Mouse (Mus musculus): ENCODE measurements around the gene Ksr1. TPM values are rescaled to one million over a fixed set of nuclear protein-coding genes. Genes with fewer than 3 reads are reported as not detected.
A peak's percentile ranks its signal among the peaks of the same experiment; 100 is the strongest.

Ksr1 gene
- polyA plus RNA-seq, 1 experiment, result 20.6 TPM

- H3K4me2 ChIP-seq (ENCODE audit: low read depth), result peak overlapping the region; percentile 44
- H3K79me2 ChIP-seq (ENCODE audit: control insufficient read depth, insufficient read depth), result no peaks in the 10 kb centered on the region
- H3K4me3 ChIP-seq, result no peak overlapping the region
- TF ChIP-seq USF1 (IDR thresholded peaks at IDR 0.05; ENCODE audit: low read depth) (no peak), MYOD1 (IDR thresholded peaks at IDR 0.05; ENCODE audit: control insufficient read depth in 1 of 3, insufficient read length in 2 of 3, low read depth in 2 of 3) (no peak), E2F4 (IDR thresholded peaks at IDR 0.05; ENCODE audit: insufficient read depth) (no peak), MYOG (IDR thresholded peaks at IDR 0.05; ENCODE audit: control insufficient read depth in 1 of 3, insufficient read depth in 1 of 3, insufficient read length in 2 of 3, low read depth in 2 of 3) (no peak)
- H3K27me3 ChIP-seq (ENCODE audit: control insufficient read depth, insufficient read depth, insufficient read length), result no peaks in the 10 kb centered on the region
- H3ac ChIP-seq (ENCODE audit: control insufficient read depth, insufficient read length), result no peak overlapping the region
- no peaks in the 10 kb centered on the region for H3K36me3 ChIP-seq (ENCODE audit: control insufficient read depth, insufficient read depth)
These were observed 74.9 kb downstream of the Ksr1 start for GRCm38 (mm10) chr11:79071082-79071972.

- Histone ChIP-seq H3K79me2 (ENCODE audit: control insufficient read depth, insufficient read depth) (no peaks in the 10 kb centered on the region), H3ac (ENCODE audit: control insufficient read depth, insufficient read length) (no peak overlapping the region), H3K4me3 (no peak overlapping the region), H3K4me2 (ENCODE audit: low read depth) (no peak overlapping the region), H3K27me3 (ENCODE audit: control insufficient read depth, insufficient read depth, insufficient read length) (no peaks in the 10 kb centered on the region), H3K36me3 (ENCODE audit: control insufficient read depth, insufficient read depth) (no peaks in the 10 kb centered on the region)
- no peak for TF ChIP-seq MAX (IDR thresholded peaks at IDR 0.05; ENCODE audit: low read depth)
- TF ChIP-seq MYOG (IDR thresholded peaks at IDR 0.05; ENCODE audit: control insufficient read depth in 1 of 3, insufficient read depth in 1 of 3, insufficient read length in 2 of 3, low read depth in 2 of 3), result no peak
- no peak for TF ChIP-seq CEBPB (IDR thresholded peaks at IDR 0.05; ENCODE audit: insufficient read depth, poor library complexity, severe bottlenecking)
- TF ChIP-seq E2F4 (IDR thresholded peaks at IDR 0.05; ENCODE audit: insufficient read depth), result no peak
- no peak for TF ChIP-seq USF1 (IDR thresholded peaks at IDR 0.05; ENCODE audit: low read depth)
- TF ChIP-seq TCF12 (IDR thresholded peaks at IDR 0.05; ENCODE audit: insufficient read depth, poor library complexity, severe bottlenecking), result no peak
- no peak for TF ChIP-seq TCF3 (IDR thresholded peaks at IDR 0.05; ENCODE audit: insufficient read length, low read depth)
- TF ChIP-seq MYOD1 (IDR thresholded peaks at IDR 0.05; ENCODE audit: control insufficient read depth in 1 of 3, insufficient read length in 2 of 3, low read depth in 2 of 3), result no peak
- no peak for TF ChIP-seq POLR2AphosphoS2 (IDR thresholded peaks at IDR 0.05; ENCODE audit: insufficient read length, low read depth)
- no peak for TF ChIP-seq POLR2A (IDR thresholded peaks at IDR 0.05; ENCODE audit: insufficient read length, low read depth)
- TF ChIP-seq REST (IDR thresholded peaks at IDR 0.05; ENCODE audit: insufficient read depth, insufficient read length), result no peak
- TF ChIP-seq SRF (IDR thresholded peaks at IDR 0.05; ENCODE audit: control insufficient read depth, insufficient read length, low read depth), result no peak
These were observed 76.6 kb downstream of the Ksr1 start for GRCm38 (mm10) chr11:79069453-79070153.

- Histone ChIP-seq H3K79me2 (ENCODE audit: control insufficient read depth, insufficient read depth) (no peaks in the 10 kb centered on the region), H3K36me3 (ENCODE audit: control insufficient read depth, insufficient read depth) (no peaks in the 10 kb centered on the region), H3K4me3 (no peak overlapping the region), H3K27me3 (ENCODE audit: control insufficient read depth, insufficient read depth, insufficient read length) (no peaks in the 10 kb centered on the region), H3K4me2 (ENCODE audit: low read depth) (no peak overlapping the region), H3ac (ENCODE audit: control insufficient read depth, insufficient read length) (no peak overlapping the region)
- no peak for TF ChIP-seq CEBPB (IDR thresholded peaks at IDR 0.05; ENCODE audit: insufficient read depth, poor library complexity, severe bottlenecking)
These were observed 79.0 kb downstream of the Ksr1 start for GRCm38 (mm10) chr11:79067172-79067571.

- Histone ChIP-seq H3K27me3 (ENCODE audit: control insufficient read depth, insufficient read depth, insufficient read length) (no peaks in the 10 kb centered on the region), H3K79me2 (ENCODE audit: control insufficient read depth, insufficient read depth) (no peaks in the 10 kb centered on the region), H3K36me3 (ENCODE audit: control insufficient read depth, insufficient read depth) (no peaks in the 10 kb centered on the region), H3ac (ENCODE audit: control insufficient read depth, insufficient read length) (no peak overlapping the region), H3K4me3 (no peak overlapping the region), H3K4me2 (ENCODE audit: low read depth) (no peak overlapping the region)
- no peak for TF ChIP-seq MYOD1 (IDR thresholded peaks at IDR 0.05; ENCODE audit: control insufficient read depth in 1 of 3, insufficient read length in 2 of 3, low read depth in 2 of 3)
- TF ChIP-seq REST (IDR thresholded peaks at IDR 0.05; ENCODE audit: insufficient read depth, insufficient read length), result no peak
- TF ChIP-seq USF1 (IDR thresholded peaks at IDR 0.05; ENCODE audit: low read depth), result no peak
- TF ChIP-seq SRF (IDR thresholded peaks at IDR 0.05; ENCODE audit: control insufficient read depth, insufficient read length, low read depth), result no peak
- TF ChIP-seq MAX (IDR thresholded peaks at IDR 0.05; ENCODE audit: low read depth), result no peak
These were observed 80.0 kb downstream of the Ksr1 start for GRCm38 (mm10) chr11:79066191-79066530.

- no peak overlapping the region for H3K4me2 ChIP-seq (ENCODE audit: low read depth)
- no peak overlapping the region for H3K4me3 ChIP-seq
- no peak for TF ChIP-seq SRF (IDR thresholded peaks at IDR 0.05; ENCODE audit: control insufficient read depth, insufficient read length, low read depth)
- TF ChIP-seq MAX (IDR thresholded peaks at IDR 0.05; ENCODE audit: low read depth), result no peak
- no peaks in the 10 kb centered on the region for H3K79me2 ChIP-seq (ENCODE audit: control insufficient read depth, insufficient read depth)
- no peaks in the 10 kb centered on the region for H3K36me3 ChIP-seq (ENCODE audit: control insufficient read depth, insufficient read depth)
- no peaks in the 10 kb centered on the region for H3K27me3 ChIP-seq (ENCODE audit: control insufficient read depth, insufficient read depth, insufficient read length)
- no peak overlapping the region for H3ac ChIP-seq (ENCODE audit: control insufficient read depth, insufficient read length)
These were observed 80.6 kb downstream of the Ksr1 start for GRCm38 (mm10) chr11:79065463-79066190.
